Mouse (Mus musculus): ENCODE results near the gene Isca2. TPM values are rescaled to one million over a fixed set of nuclear protein-coding genes. Genes with fewer than 3 reads are reported as not detected.
A peak's percentile ranks its signal among the peaks of the same experiment; 100 is the strongest.

The Isca2 gene
- 10 to 100 TPM; 51.6 to 64.3 TPM for total RNA-seq (2021)
- long read RNA-seq, experiment 1, transcript Isca2-203 (3 exons, 485 nt): minor isoform, 11 of 46 reads
- long read RNA-seq, experiment 1, transcript Isca2-201 (4 exons, 883 nt): major isoform, 12 of 46 reads
- long read RNA-seq, experiment 1, transcript Isca2-209 (2 exons, 843 nt): minor isoform, 9 of 46 reads
- long read RNA-seq, experiment 1, partial matches to known transcripts: 3 of 46 reads
- long read RNA-seq, experiment 1, other reads (novel, unspliced or antisense): 0 of 46 reads
- long read RNA-seq, experiment 2, transcript Isca2-201 (4 exons, 883 nt): minor isoform, 18 of 57 reads
- long read RNA-seq, experiment 2, transcript Isca2-209 (2 exons, 843 nt): minor isoform, 7 of 57 reads
- long read RNA-seq, experiment 2, transcript Isca2-203 (3 exons, 485 nt): major isoform, 20 of 57 reads
- long read RNA-seq, experiment 2, partial matches to known transcripts: 1 of 57 reads
- long read RNA-seq, experiment 2, other reads (novel, unspliced or antisense): 1 of 57 reads

- Histone ChIP-seq H3K4me3 (peak within 1 kb of the TSS; percentile 65), H3K27ac (peak within 1 kb of the TSS; percentile 90)
- DNase-seq (ENCODE audit: low spot score in 2 of 2): peak; percentile 92 to 99
- peak; percentile 22; the same call in 1 of the 2 replicates for TF ChIP-seq CTCF (conservative IDR thresholded peaks at IDR 0.05)
Measured at GRCm38 (mm10) chr12:84772726-84773441, at the start of gene Isca2, which contains the start of gene Npc2. Isca2 (plus strand) TSS chr12:84773251. Npc2 (minus strand) TSS chr12:84773152.

DNA sequence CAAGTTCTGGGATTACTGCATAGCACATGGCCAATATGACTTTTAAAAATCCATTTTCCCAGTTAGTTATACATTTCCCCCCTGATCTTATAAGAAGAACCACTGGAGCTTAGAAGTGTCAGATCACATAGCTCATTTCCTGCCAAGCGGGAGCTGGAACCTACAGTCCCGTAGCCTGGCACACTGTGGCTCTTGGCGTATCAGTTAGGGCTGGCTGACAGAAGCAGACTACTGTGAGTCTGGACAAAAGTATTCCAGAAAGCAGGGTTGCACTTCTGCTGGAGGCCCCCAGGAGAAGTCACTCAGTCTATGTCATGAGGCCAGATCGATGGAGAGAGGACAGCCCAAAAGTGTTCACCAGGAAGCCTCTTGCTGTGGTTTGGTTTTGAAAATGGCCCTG lies 46.7 kb upstream of the Isca2 start:
- H3K4me3 ChIP-seq: no peak overlapping the region
- no peak overlapping the region for H3K27ac ChIP-seq
- TF ChIP-seq CTCF (conservative IDR thresholded peaks at IDR 0.05): no peak
- DNase-seq (ENCODE audit: low spot score in 2 of 2): no peak

GRCm38 (mm10) chr12:84726986-84727385 lies 46.1 kb upstream of the Isca2 start:
- Histone ChIP-seq H3K27ac (no peak overlapping the region), H3K4me3 (no peak overlapping the region)
- no peak for TF ChIP-seq CTCF (conservative IDR thresholded peaks at IDR 0.05)
- DNase-seq (ENCODE audit: low spot score in 2 of 2): no peak

- no peak for DNase-seq (ENCODE audit: low spot score in 2 of 2)
- no peak overlapping the region for H3K27ac ChIP-seq
- H3K4me3 ChIP-seq: no peak overlapping the region
- no peak for TF ChIP-seq CTCF (conservative IDR thresholded peaks at IDR 0.05)
Measured at GRCm38 (mm10) chr12:84727434-84727833, 45.6 kb upstream of the Isca2 start.

DNA sequence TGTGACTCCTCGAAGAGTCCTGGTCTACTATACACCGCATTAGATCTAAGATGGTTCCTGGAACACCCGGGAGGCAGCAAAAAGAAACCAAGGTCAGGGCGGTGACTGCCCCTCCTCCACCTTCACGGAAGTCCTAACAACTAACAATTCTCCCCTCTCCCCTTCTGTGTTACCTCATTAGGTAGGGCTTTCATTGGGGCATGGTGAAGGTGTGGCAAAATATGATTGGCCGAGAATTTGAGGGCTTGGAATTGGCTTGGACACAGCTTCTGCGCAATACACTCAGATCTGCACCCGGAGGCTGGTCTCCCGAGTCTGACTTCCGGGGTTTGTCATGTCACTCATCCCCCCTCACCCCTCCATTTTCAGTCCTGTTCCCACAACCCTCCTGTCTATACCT lies 44.6 kb upstream of the Isca2 start:
- H3K27ac ChIP-seq: no peak overlapping the region
- H3K4me3 ChIP-seq: no peak overlapping the region
- TF ChIP-seq CTCF (conservative IDR thresholded peaks at IDR 0.05): no peak
- DNase-seq (ENCODE audit: low spot score in 2 of 2): no peak

DNA sequence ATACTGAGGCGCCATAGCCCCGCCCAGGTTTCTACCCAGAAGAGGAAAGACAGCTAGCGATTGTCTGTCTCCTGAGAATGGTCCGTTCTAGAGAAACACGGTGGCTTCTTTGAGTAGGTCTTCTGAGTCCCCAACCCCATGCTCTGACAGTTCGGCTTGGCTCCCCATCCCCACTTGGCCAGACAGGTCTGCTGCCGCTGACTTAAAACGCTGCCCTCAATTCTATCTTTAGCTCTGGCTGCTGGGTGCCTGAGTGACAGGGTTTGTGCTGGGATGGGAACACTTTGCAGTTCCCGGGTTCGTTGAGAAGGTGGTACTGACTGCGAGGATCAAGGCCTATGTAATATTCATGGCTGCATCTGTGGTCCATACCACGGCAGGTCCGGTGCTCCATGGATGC lies 39.7 kb upstream of the Isca2 start:
- no peak for TF ChIP-seq CTCF (conservative IDR thresholded peaks at IDR 0.05)
- DNase-seq (ENCODE audit: low spot score in 2 of 2): no peak
- Histone ChIP-seq H3K4me3 (no peak overlapping the region), H3K27ac (no peak overlapping the region)

DNA sequence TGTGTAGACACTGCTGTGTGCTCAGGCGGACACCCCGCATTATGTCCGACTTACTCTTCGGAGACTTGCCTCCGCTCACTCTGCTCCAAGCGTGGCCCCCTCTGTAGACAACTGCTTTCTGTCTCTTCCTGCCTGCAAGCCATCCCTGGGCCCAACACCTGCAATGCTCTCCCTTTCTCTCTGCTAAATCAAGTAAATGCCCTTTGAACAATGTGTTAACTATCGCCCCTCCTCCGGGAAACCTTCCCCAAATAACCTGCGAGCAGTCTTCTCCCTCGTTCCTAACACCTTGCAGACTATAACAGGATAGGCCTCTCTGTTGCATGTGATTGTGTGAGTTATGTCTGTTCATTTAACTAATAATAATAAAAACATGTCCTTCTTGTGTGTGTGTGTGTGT lies 29.6 kb upstream of the Isca2 start:
- Histone ChIP-seq H3K27ac (no peak overlapping the region), H3K4me3 (no peak overlapping the region)
- no peak for TF ChIP-seq CTCF (conservative IDR thresholded peaks at IDR 0.05)
- DNase-seq (ENCODE audit: low spot score in 2 of 2): no peak

DNA sequence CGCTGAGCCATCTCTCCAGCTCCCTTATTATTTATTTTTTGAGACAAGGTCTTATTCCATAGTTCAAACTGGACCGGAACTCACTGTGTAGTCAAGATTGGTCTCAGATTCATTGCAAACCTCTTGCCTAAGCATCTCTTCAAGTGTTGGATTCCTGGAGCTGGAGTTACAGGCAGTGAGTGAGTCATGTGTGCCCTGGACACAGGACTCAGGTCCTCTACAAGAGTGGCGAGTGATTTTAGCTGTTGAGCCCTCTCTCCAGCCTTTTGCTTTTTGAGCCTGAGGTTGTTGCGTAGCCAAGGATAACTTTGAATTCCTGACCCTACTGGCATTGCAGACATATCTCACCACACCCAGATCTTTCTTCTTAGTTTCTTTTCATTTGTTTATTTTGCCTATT lies 27.4 kb upstream of the Isca2 start:
- Histone ChIP-seq H3K27ac (no peak overlapping the region), H3K4me3 (no peak overlapping the region)
- TF ChIP-seq CTCF (conservative IDR thresholded peaks at IDR 0.05): no peak
- DNase-seq (ENCODE audit: low spot score in 2 of 2): no peak

DNA sequence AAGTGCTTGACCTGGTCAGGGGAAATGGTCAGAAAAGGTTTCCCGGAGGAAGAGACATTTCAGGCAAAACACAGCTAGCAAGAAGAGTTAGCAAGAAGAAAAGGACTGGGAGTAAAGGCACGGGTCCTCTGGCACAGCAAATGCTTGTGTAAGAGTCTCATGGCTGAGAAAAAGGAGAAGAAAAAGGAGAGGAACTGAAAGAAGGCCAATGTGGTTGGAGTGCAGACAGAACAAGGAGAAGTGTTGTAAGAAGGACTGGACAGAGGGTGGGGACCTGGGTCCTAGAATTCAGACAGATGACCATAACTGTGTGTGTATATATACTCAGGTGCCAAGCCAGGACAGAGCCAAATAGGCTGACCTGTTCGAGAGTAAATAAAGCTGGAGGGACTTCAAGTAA lies 24.9 kb upstream of the Isca2 start:
- no peak for TF ChIP-seq CTCF (conservative IDR thresholded peaks at IDR 0.05)

GRCm38 (mm10) chr12:84750661-84751060 lies 22.4 kb upstream of the Isca2 start:
- H3K4me3 ChIP-seq: no peak overlapping the region
- no peak overlapping the region for H3K27ac ChIP-seq
- TF ChIP-seq CTCF (conservative IDR thresholded peaks at IDR 0.05): no peak
- no peak for DNase-seq (ENCODE audit: low spot score in 2 of 2)

More for the DNA sequence above, 24.9 kb upstream of the Isca2 start:
- DNase-seq (ENCODE audit: low spot score in 2 of 2): no peak
- no peak overlapping the region for H3K4me3 ChIP-seq
- H3K27ac ChIP-seq: peak overlapping the region; percentile 14; the same call in 1 of the 2 replicates

DNA sequence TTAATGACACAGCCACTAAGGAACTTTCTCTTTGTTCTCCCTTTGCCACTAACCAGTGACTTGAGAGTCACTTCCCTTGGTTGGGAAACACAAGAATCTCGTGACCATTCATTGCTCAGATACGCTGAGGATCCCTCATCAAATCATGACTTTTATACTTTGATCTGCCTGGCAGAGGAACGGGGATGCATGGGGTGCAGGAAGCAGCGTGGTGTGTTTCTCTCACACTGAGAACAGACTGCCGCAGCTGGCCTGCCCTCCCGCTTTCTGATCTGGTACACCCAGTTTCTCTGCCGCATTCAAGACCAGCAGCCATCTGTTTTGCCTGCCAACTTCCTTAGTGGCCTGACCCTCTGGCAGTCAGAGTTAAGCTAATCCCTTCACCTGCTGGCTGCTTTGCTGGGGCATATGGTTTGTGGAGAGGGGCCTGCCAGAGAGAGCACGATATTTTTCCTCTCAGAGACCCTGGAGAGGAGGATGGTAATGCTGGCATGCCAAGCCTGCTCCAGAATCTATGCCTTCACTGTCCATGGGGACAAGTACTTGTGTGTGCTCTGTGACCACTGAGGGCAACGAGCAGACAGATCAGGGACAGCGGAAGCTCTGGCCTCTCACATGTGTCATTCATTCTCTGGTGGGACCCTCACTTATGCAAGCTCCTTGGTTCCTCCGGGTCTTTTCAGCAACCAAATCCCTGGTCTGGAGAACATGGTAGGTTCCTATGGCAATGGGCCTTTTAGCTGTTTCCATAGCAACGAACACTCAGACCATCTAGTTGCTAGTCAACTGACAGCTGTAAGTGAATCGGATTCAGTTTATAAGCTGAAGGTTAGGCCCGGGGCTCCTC lies 20.7 kb upstream of the Isca2 start:
- TF ChIP-seq CTCF (conservative IDR thresholded peaks at IDR 0.05): no peak
- Histone ChIP-seq H3K4me3 (0 out of 2 replicates have a peak overlapping the region, but pooled peaks have one; percentile 15), H3K27ac (peak overlapping the region; percentile 75)
- DNase-seq (ENCODE audit: low spot score in 2 of 2): peak in 1 of 2 experiments; percentile 27

GRCm38 (mm10) chr12:84755008-84755695 lies 17.9 kb upstream of the Isca2 start:
- H3K27ac ChIP-seq: no peak overlapping the region
- H3K4me3 ChIP-seq: no peak overlapping the region
- TF ChIP-seq CTCF (conservative IDR thresholded peaks at IDR 0.05): peak; percentile 88
- DNase-seq (ENCODE audit: low spot score in 2 of 2): peak in 1 of 2 experiments; percentile 81
